Mouse (Mus musculus) kidney, postnatal 0 days (tissue): ENCODE results near the gene Igfn1. TPM values are rescaled to one million over a fixed set of nuclear protein-coding genes. Genes with fewer than 3 reads are reported as not detected.

Source experiments
- ATAC-seq: fragments of 200-750 bp; cut with Nextera tagmentation; replicated peaks from 2 replicates; pipeline ENCODE4 v1.8.0; 2017; ENCODE audit warnings: low read depth, moderate number of reproducible peaks, moderate TSS enrichment, moderate library complexity; ENCODE audit not compliant: low FRiP score
- DNase-seq: peaks from one replicate; pipeline ENCODE4 v3.0.0-alpha.2; 2016; ENCODE audit warnings: low spot score
- H3K27ac ChIP-seq: fragments of 300-500 bp; sonication (generic); 2 replicates; pipeline ENCODE4 v1.5.1; 2014; ENCODE audit warnings: mild to moderate bottlenecking
- H3K27me3 ChIP-seq: fragments of 300-500 bp; sonication (generic); 2 replicates; pipeline ENCODE4 v1.6.1; 2014; ENCODE audit warnings: low read length, mixed read lengths; ENCODE audit not compliant: insufficient read depth
- H3K36me3 ChIP-seq: fragments of 300-500 bp; sonication (generic); 2 replicates; pipeline ENCODE4 v1.6.1; 2014; ENCODE audit warnings: low read length, mixed read lengths; ENCODE audit not compliant: insufficient read depth
- H3K4me1 ChIP-seq: fragments of 300-500 bp; sonication (generic); replicated peaks from 2 replicates; pipeline ENCODE4 v1.6.1; 2014; ENCODE audit warnings: antibody characterized with exemption, low read length, mixed read lengths; ENCODE audit not compliant: insufficient read depth
- H3K4me2 ChIP-seq: fragments of 300-500 bp; sonication (generic); 2 replicates; pipeline ENCODE4 v1.6.1; 2014; ENCODE audit warnings: mild to moderate bottlenecking, low read length, moderate library complexity, mixed read lengths
- H3K4me3 ChIP-seq: fragments of 300-500 bp; sonication (generic); replicated peaks from 2 replicates; pipeline ENCODE4 v1.5.1; 2014; ENCODE audit warnings: low read depth, low read length
- H3K9ac ChIP-seq: fragments of 300-500 bp; sonication (generic); 2 replicates; pipeline ENCODE4 v1.6.1; 2014; ENCODE audit warnings: low read depth, low read length
- H3K9me3 ChIP-seq: fragments of 300-500 bp; sonication (generic); replicated peaks from 2 replicates; pipeline ENCODE4 v1.6.1; 2016; ENCODE audit warnings: low read length, inconsistent platforms, mixed read lengths
- CTCF ChIP-seq: IDR thresholded peaks from 2 replicates; pipeline ENCODE4 v1.5.1; 2016; ENCODE audit warnings: antibody characterized with exemption, low read depth, mild to moderate bottlenecking, moderate library complexity
- WGBS: fragments of 180-500 bp; shearing (Covaris S2); extraction: QIAGEN DNeasy Blood & Tissue Kit; methylation state at CpG from one replicate; pipeline ENCODE4 v1.1.7; 2014; 5-methylcytosine and 5-hydroxymethylcytosine counted together
- polyA plus RNA-seq: library from polyadenylated mRNA; unstranded; fragments of >200 nt; fragmentation: Nextera tagmentation; extraction: Ambion mirVana; gene quantifications from 2 replicates; pipeline ENCODE4 v1.2.1, GENCODE M21; 2015

Igfn1 gene
- polyA plus RNA-seq, 1 experiment from 2014 or later = 0.25 TPM

GRCm38 (mm10) chr1:136047894-136048293, 41.8 kb upstream of the Igfn1 start:
- WGBS = 73% methylated on average over 9 of the region's 9 CpGs
- Histone ChIP-seq H3K9me3 (no peaks in the 10 kb centered on the region), H3K4me1 (peaks cover 7% of the 10 kb centered on the region; the same call in 1 of the 2 replicates), H3K27me3 (peaks cover 28% of the 10 kb centered on the region), H3K4me2 (no peak overlapping the region), H3K27ac (no peak overlapping the region), H3K9ac (no peak overlapping the region), H3K36me3 (no peaks in the 10 kb centered on the region), H3K4me3 (no peak overlapping the region)
- TF ChIP-seq CTCF = no peak
- DNase-seq (no peak), ATAC-seq (no peak)

DNA sequence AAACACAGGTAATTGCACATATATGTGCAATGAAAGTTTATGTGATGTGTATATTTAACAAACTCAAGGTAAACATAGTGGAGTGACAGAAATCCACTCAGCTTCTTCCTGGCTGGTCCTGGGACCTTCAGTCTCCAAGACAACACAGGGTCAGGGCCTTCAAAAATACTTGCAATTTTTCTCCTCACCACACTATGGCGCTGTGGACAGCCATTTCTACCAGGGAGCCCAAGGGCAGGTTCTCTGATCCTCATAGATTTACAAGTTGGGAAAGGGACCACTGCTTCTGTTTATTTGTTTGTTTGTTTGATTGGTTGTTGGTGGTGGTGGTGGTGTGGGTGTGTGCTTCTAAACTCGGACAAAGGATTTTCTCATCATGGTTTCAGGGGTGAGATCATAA, 41.3 kb upstream of the Igfn1 start:
- ATAC-seq (no peak), DNase-seq (peak; percentile 65)
- Histone ChIP-seq H3K4me3 (no peak overlapping the region), H3K27ac (no peak overlapping the region), H3K9me3 (no peaks in the 10 kb centered on the region), H3K36me3 (no peaks in the 10 kb centered on the region), H3K27me3 (peaks cover 23% of the 10 kb centered on the region), H3K9ac (no peak overlapping the region), H3K4me2 (no peak overlapping the region), H3K4me1 (peaks cover 7% of the 10 kb centered on the region; the same call in 1 of the 2 replicates)
- WGBS = 10% methylated on average over 2 of the region's 2 CpGs
- peak; percentile 75 for TF ChIP-seq CTCF

DNA sequence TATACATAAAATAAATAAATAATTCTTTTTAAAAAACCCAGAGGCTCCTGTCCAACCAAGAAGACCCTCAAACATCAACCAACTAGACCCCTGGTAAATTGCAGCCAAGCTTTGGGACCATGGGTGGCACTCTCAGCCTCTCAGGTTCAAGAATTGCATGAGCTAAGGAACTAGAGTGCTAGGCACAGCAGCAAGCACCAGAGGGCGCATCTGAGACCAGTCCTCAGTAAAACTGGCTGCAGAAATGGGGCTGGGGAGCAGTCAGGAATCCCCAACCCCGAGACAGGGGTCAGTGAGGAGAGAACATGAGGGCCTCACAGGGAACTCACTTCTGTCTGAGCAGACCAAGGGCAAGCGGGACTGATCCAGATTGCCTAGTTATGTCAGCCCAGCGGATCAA, 39.6 kb upstream of the Igfn1 start:
- TF ChIP-seq CTCF = peak; percentile 71
- H3K27ac ChIP-seq = no peak overlapping the region

DNA sequence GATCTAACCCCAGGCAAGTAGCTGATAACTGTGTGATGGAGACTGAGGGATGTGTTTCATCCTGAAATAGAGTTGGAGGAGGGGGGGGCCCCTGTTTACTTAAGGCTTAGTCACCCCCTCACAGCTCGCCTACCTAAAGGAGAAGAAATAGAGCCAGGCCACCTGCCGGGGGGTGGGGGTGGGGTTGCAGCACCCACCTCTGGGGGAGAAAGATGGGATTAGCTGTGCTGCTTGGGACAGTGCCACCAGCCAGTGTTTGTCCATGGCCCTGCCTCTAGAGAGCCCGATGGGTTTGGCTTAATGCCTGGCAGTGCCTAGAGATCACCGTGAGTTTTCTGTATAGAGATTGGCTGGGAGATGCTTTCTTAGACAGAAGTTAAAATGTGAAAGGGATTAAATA, 34.7 kb upstream of the Igfn1 start:
- Histone ChIP-seq H3K4me3 (no peak overlapping the region), H3K27ac (no peak overlapping the region), H3K27me3 (no peaks in the 10 kb centered on the region), H3K9me3 (no peaks in the 10 kb centered on the region), H3K4me1 (no peaks in the 10 kb centered on the region), H3K36me3 (no peaks in the 10 kb centered on the region), H3K4me2 (no peak overlapping the region), H3K9ac (no peak overlapping the region)
- TF ChIP-seq CTCF = no peak
- WGBS = 31% methylated on average over 4 of the region's 4 CpGs
- no peak for DNase-seq
- ATAC-seq = no peak

More for the DNA sequence above, 39.6 kb upstream of the Igfn1 start:
- 14% methylated on average over 4 of the region's 4 CpGs for WGBS
- Histone ChIP-seq H3K36me3 (no peaks in the 10 kb centered on the region), H3K9ac (no peak overlapping the region), H3K9me3 (no peaks in the 10 kb centered on the region), H3K4me1 (peaks cover 2% of the 10 kb centered on the region; the same call in 1 of the 2 replicates), H3K4me2 (no peak overlapping the region), H3K27me3 (peaks cover 16% of the 10 kb centered on the region), H3K4me3 (no peak overlapping the region)
- DNase-seq (peak; percentile 80), ATAC-seq (no peak)

- ATAC-seq (no peak; the same call in 1 of the 2 replicates), DNase-seq (no peak)
- H3K4me3 ChIP-seq = no peak overlapping the region
- H3K4me2 ChIP-seq = no peak overlapping the region
- H3K9ac ChIP-seq = no peak overlapping the region
- TF ChIP-seq CTCF = no peak
- 16% methylated on average over 11 of the region's 11 CpGs for WGBS
- H3K27ac ChIP-seq = no peak overlapping the region
- H3K27me3 ChIP-seq = no peaks in the 10 kb centered on the region
- H3K4me1 ChIP-seq = no peaks in the 10 kb centered on the region
- H3K9me3 ChIP-seq = no peaks in the 10 kb centered on the region
- H3K36me3 ChIP-seq = peaks cover 1% of the 10 kb centered on the region; the same call in 1 of the 2 replicates
These were observed 34.3 kb upstream of the Igfn1 start for GRCm38 (mm10) chr1:136040452-136040851.

- Histone ChIP-seq H3K27ac (no peak overlapping the region), H3K4me1 (no peaks in the 10 kb centered on the region), H3K27me3 (no peaks in the 10 kb centered on the region), H3K4me2 (no peak overlapping the region), H3K9me3 (no peaks in the 10 kb centered on the region), H3K4me3 (no peak overlapping the region), H3K36me3 (peaks cover 16% of the 10 kb centered on the region), H3K9ac (no peak overlapping the region)
- no peak for ATAC-seq
- WGBS = 72% methylated on average over 5 of the region's 5 CpGs
- no peak for TF ChIP-seq CTCF
- no peak for DNase-seq
These were observed 32.8 kb upstream of the Igfn1 start for GRCm38 (mm10) chr1:136038746-136039538.
